Mouse (Mus musculus): Measurements from ENCODE around the gene Stpg1.
A peak's percentile ranks its signal among the peaks of the same experiment; 100 is the strongest.

Gene Stpg1

DNA sequence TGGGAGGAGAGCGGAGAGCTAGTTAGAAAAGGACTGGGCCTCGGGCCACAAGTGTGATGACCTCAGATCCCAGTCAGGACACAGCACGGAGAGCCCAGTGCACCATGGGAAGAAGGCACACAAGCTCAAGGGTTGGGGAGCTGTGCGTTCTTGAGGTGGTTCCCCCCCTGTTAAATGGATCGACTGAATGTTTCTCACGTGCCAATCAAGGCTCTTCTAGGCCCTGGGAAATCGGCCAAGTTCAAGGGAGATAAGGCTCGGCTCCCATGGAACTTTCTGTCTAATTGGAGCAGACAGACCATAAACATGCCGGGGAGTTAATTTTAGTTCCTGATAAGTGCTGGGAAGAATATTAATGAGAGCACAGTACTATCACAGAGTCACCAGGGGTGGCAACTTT lies 70.8 kb downstream of the Stpg1 start:
- DNase-seq, result peak; percentile 51 to 52

DNA sequence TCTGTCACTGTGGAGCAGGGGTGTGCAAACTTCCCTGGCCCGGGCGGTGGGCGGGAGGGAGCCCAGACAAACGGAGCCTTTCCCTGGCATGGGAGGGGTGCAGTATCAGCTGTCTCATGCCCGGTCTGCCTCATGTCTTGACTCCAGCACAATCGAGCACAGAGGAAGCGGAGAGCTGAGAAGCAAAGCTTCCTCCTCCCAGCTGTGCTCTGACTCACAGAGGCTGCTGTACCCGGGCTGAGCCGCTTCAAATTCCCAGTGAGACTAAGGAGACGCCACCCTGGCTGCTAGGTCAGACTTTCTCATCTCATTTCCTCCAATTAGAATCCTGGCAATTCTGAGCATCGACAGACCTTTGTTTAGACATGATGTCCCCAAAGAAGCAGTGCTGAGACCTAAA lies 72.5 kb downstream of the Stpg1 start:
- DNase-seq, result no peak

DNA sequence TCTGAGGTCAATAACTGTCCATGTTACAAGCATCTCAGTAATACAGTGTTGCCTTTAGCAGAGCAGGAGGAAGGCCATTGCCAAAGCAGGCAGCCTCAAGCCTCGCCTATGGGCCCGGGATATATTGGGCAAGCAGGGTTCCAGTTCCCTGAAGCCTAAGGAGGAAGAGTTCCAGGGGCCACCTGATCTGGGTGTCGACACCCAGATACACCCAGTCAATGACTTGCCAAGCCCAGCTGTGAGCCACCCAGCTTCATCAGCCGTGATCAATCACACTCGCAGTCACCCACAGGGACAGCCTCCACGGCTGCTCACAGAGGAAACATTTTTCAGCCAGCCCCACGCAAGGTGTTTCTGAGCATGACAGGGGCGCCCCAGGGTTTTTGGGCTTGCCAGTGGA lies 72.9 kb downstream of the Stpg1 start:
- DNase-seq, result peak in 1 of 2 experiments; percentile 21

DNA sequence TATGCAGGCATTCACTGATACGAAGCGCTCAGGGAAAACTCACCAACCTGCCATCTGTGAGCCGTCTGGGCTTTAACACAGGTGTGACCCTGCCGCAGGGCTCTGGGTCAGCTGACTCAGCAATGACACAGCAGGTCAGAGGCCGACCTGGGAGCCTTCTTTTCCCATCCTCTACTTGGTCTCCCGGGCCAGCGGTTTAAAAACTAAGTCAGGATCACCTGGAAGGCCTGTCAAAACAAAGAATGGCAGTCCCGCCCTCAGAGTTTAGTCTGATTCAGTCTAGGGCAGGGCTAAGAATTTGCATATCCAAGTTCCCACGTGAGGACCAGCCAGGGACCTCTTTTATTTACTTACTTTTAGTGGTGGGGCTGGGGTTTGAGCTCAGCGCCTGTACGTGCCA lies 74.6 kb downstream of the Stpg1 start:
- peak; percentile 42 for DNase-seq

DNA sequence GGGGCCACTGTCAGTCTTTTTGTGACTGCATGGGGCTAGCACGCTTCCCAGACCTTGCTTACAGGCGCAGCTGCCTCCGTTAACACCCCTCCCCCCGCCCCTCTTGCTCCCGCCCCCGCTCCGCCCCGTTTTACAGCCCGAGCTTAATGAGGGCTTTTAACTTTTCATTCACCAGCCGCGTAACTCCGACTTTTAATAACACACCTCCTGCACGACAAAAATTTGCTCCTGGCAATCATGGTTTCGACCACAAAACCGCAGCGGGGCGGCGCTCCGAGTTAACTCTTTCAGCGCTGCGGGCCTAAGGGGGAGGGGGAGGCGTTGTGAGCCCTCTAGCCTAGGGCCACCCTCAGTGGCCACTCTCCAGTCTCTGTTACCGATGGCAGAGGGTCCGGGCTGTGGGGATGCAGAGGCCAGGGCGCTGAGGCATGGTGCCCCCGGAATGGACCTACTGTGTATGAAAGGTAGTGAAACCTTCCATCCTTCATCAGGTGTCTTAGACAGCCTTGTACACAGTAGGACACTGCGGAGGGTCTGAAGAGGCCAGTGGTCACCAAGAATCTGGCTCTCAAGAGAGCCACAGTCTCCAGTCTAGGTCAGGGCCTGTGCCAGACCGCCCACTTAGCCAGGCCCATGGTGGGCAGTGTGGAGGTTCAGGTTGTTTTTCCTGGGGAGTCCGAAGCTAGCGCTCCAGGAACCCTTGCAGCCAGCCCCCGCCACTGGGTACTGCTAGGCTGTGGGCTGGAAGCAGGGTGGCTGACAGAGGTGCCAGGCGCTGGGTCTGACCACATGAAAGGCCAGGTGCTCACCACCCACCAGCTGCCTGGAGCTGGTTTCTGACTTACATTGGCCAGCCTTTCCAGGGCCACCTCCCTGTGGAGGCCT lies 75.8 kb downstream of the Stpg1 start:
- DNase-seq, result peak; percentile 37 to 61

DNA sequence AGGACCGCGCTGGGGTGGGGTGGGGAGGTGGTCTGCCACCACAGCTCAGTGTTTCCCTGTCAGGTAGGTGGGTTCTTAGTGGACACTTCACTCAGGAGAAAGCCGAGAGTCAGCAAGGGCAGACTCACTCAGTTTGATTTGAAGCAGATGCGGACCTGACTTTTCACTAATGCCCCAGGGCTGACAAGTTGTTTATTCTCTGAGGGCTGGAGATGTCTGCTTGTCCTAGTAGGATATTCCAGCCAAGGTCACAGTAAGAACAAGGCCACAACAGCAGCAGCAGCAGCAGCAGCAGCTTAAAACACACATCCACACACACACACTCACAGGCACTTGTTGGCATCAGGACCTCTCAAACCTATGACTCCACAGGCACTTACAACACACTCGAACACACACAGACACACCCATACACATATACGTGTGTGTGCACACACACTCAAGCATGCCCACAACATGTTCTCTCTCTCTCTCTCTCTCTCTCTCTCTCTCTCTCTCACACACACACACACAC lies 76.5 kb downstream of the Stpg1 start:
- no peak for DNase-seq

DNA sequence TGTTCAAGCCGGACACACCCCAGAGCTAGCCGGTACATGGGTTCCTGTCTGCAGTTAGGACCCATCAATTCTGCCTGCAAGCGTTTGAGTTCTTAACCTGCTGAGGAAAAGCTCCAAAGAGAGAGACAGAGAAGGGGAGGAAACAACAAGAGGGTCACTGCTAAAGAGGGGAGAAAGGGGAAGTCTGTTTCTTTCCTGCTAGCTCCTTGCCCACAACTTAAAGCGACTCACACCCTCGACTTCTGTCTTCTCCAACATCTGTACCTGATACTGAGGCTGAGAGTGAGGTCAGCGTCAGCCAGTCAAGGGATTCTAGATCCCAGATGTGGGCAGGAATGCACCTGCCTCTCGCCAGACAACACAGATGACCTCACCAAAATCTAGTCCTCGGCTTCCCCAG lies 77.7 kb downstream of the Stpg1 start:
- DNase-seq, result no peak

DNA sequence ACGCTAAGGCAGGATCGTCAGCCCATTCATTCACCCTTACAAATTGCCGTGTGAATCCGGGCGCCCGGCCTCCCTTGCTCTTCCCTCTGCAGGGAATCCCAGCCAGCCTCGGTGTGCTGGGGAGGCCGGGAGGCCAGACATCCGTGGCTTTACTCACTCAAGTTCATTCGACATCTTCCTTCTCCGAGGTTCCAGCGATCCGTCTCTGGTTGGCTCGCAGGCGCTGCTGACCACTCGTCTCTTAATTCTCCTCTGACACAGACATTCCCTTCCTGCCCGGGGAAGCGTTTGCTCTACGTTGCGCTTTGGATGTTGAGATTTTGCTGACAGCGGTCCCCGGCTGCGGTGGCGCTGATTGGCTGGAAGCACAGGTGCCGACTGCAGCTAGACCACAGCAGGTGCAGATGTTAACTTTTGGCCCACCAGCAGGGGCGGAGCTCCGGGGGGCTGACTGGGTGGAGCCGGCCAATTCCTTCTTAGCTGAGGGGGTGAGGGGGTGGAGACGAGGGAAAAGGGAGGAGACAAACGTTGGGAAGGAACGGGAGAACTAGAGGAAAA lies 78.7 kb downstream of the Stpg1 start, which contains the start of gene Grhl3:
Gene Grhl3, minus strand, starts transcription at position 380 of the 558 bp plus-strand sequence.
- DNase-seq, result peak; percentile 49 to 56

DNA sequence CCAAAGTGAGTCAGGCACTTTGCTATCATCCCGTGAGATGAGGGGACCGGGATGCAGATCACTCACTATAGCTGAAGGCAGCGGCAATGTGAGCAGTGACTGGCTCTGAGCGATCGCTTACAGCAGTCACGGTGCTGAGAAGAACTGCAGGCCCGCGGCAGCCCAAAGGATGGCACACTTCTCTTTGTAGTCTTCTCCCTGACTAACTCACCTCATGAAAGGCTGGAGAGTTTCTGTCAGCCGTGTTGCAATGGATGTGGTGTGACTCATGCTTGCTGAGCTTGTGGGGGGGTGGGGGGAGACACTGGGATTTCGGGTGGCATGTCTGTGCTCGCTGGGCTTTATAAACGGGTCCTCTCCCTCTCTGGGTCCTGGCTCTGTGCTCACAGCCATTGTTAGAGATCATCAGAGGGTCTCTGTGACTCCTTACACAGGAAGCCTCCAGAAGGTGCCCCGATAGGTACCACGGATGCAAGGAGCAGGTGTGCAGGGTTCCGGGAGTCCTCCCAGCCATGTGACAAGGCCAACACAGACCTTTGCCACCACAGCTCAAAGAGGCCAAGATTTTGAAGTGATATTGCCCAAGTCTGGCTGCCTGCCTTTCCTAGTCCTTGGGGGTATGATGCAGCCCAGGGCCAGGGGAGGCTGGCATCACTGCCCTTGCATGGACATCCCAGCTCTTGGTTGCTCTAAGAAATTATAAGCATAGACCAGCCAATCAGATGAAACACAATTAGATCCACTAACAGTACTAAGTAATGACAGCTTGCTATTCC lies 81.0 kb downstream of the Stpg1 start:
- no peak for DNase-seq

DNA sequence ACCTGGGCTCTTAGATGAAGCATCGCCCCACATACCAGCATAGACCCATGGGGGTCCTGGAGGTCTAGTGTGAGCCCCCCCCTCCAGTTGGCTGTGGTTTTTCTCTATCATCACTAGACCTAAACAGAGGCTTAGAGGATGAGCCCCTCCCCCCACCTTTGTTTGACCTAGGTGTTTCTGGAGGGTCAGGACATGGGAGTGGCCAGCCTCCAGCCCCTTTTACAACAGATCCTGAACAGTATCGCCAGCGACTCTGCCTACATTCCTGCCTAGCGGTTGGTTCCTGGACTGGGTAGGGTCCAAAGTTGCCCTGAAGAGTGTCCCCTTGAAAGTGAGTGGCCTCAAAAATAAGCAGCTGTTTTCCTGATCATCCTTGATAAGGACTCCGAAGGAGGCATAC lies 83.9 kb downstream of the Stpg1 start:
- no peak for DNase-seq

DNA sequence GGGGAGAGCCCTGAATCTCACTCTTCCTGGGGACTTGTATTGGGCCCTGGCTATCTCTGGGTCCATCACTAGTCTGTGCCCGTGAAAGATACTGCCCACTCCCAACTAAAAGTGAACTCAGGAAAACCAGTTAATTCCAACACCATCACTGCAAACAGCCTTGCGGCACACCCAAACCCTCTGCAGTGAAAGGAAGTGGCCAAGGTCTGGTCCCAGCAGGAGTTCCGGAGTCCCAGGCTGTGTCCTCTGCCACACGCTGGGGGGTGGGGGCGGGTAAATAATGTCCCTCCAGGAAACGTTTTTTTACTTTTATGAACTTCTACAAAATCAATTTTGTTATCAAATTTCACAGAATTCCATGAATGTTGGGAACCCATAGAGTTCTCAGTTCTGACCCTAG lies 85.1 kb downstream of the Stpg1 start:
- no peak for DNase-seq

DNA sequence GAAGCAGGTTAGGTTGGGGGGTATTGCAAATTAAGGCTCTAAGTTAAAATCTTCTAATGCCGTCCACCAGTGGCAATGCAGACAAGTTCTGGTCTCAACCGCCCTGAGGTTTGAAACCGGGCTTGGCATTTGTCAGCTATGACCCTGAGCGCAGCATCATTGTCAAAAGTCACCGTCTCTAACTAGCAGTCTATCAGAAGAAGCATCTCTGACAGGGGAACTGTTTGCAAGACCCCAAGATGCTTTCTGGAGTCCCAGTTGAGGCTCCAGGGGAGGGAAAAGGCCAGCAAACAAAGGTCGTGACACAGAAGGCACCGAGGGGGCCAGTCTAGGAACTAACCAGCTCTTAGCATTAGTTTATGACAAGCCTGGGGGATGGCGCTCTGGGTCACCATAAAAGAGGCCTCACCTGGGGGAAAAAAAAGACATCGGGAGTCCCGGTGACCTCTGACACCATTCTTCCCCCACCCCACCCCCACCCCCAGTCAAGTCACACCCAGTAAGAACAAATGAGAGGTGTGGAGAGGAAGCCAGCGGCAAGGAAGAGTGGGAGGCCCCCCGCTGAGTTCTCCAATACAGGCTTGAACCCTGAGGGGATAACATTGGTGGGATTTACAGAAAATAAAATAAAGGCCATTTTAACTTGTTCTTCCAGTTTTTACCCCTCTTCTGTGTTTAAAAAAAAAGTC lies 86.8 kb downstream of the Stpg1 start:
- DNase-seq, result no peak

DNA sequence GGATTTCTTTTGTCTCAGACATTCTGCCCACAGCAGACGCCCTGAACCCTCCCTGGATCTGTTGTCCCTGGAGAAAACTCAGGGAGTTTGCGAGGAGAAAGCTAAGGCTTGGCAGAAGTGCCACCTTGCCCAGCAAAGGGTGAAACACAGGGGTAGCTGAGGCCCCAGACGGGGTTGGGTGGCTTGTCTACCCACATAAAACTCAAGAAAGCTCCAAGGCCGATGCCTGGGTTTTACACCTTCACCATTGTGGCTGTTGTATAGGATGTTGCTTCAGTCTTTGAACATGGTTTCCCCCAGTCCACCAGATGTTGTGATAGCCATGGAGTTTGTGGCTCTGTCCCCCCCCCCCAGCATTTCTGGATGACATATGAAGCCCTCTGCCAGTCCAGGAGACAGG lies 90.2 kb downstream of the Stpg1 start:
- no peak for DNase-seq
